Mouse (Mus musculus): ENCODE results near the gene Spata46. TPM values are rescaled to one million over a fixed set of nuclear protein-coding genes. Genes with fewer than 3 reads are reported as not detected.

The Spata46 gene
- polyA plus RNA-seq, 1 experiment = not detected

Other genes starting within 250 kb of the Spata46 start
- gene Ddr2, start 198.0 kb upstream of the Spata46 start, polyA plus RNA-seq (2012; ENCODE audit: insufficient read depth, insufficient read length, missing spikeins) = 10.9 and 15.5 TPM in 2 replicates
- gene Uap1, start 133.8 kb upstream of the Spata46 start, polyA plus RNA-seq (2012; ENCODE audit: insufficient read depth, insufficient read length, missing spikeins) = 54.8 and 58.0 TPM in 2 replicates
- 32.6 and 42.6 TPM in 2 replicates for gene Uhmk1, start 93.4 kb upstream of the Spata46 start, polyA plus RNA-seq (2012; ENCODE audit: insufficient read depth, insufficient read length, missing spikeins)
- not detected in 2 replicates for gene Sh2d1b2, start 76.1 kb upstream of the Spata46 start, polyA plus RNA-seq (2012; ENCODE audit: insufficient read depth, insufficient read length, missing spikeins)
- gene Sh2d1b1, start 31.5 kb upstream of the Spata46 start, polyA plus RNA-seq (2012; ENCODE audit: insufficient read depth, insufficient read length, missing spikeins) = not detected in 2 replicates
- gene Gm7694, start 2.5 kb upstream of the Spata46 start, polyA plus RNA-seq (2012; ENCODE audit: insufficient read depth, insufficient read length, missing spikeins) = 0.79 and 1.6 TPM in 2 replicates